ENCODE assay signal across 10 mouse cellular contexts in the genomic region with DNA sequence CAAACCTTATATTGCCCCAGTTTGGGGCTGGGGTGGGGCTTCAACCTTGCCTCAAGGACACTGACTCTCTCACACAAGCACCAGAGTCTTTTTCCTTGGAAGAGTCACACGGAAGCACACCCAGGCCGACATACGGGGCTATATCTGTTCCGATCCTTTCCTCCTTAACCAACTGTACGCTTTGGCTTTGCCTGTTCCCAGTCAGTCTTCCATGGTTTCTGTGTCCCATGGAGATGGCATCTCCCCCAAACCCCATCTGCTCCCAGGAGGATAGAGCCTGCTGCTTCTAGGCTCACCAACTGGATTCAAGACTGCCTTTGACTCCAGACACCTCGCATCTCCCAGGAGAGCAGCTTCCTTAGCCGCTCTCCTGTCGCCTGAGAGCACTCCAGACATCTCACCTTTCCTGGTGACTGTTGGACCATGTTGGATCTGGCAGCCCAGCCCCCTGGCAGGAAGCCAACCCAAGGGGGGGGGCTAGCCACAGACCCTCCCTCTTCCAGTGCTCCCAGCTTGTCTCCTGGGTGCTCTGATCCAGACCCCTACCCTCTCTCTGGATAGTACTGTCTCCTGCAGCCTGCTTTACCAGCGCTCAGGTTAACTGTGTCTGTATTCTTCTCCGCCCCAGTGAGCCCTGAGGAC. TPM values are rescaled to one million over a fixed set of nuclear protein-coding genes. Genes with fewer than 3 reads are reported as not detected.
DNase-seq lines count a peak whose midpoint lies in the region; ATAC-seq and TF ChIP-seq lines count a peak whose summit lies in the region.
"Had no signal": no experiment of that assay in that cellular context is flagged by ENCODE, and none has a peak within 500 bp of the region (broad histone marks: within the 10 kb centered on the region; RNA-seq: fewer than 3 reads in every experiment).

No protein-coding gene starts in this region.

- in situ Hi-C loops in ES-E14 (cut with MboI; ENCODE audit: low sequenced_read_pairs in 2 of 2, unreplicated experiment in 2 of 2): no loop called here

- H3K4me2 ChIP-seq in heart, embryonic 13.5 days: peak overlapping the region; percentile 93
- H3K4me2 ChIP-seq in limb, embryonic 13.5 days (replicated peaks): peak overlapping the region; percentile 97

- no peaks in the 10 kb centered on the region for H3K36me3 ChIP-seq in heart, embryonic 13.5 days
- no peaks in the 10 kb centered on the region for H3K36me3 ChIP-seq in ES-E14 (ENCODE audit: control insufficient read depth, insufficient read depth, low read length, poor library complexity, severe bottlenecking)
- no peaks in the 10 kb centered on the region for H3K36me3 ChIP-seq in forebrain, embryonic 10.5 days (replicated peaks)
- H3K36me3 ChIP-seq in limb, embryonic 13.5 days: no peaks in the 10 kb centered on the region

- ATAC-seq in heart, embryonic 13.5 days (ENCODE audit: extremely low read depth, insufficient number of reproducible peaks, low FRiP score, low TSS enrichment): no peak
- no peak for ATAC-seq in limb, embryonic 13.5 days (ENCODE audit: low FRiP score, low read depth)
- no peak for ATAC-seq in frontal cortex, adult (ENCODE audit: low TSS enrichment)

- no peaks in the 10 kb centered on the region for H3K9me3 ChIP-seq in heart, embryonic 13.5 days
- H3K9me3 ChIP-seq in ES-E14 (ENCODE audit: control insufficient read depth, insufficient read depth, low read depth, low read length): no peaks in the 10 kb centered on the region
- H3K9me3 ChIP-seq in forebrain, embryonic 10.5 days: no peaks in the 10 kb centered on the region
- no peaks in the 10 kb centered on the region for H3K9me3 ChIP-seq in limb, embryonic 13.5 days

- H3K27me3 ChIP-seq in heart, embryonic 13.5 days (replicated peaks): peaks cover 76% of the 10 kb centered on the region
- H3K27me3 ChIP-seq in forebrain, embryonic 10.5 days (ENCODE audit: poor library complexity, severe bottlenecking): peaks cover 94% of the 10 kb centered on the region
- peaks cover 83% of the 10 kb centered on the region for H3K27me3 ChIP-seq in limb, embryonic 13.5 days

- no peak overlapping the region for H3K9ac ChIP-seq in heart, embryonic 13.5 days
- no peak overlapping the region for H3K9ac ChIP-seq in ES-E14 (ENCODE audit: insufficient read depth, low read depth, low read length, poor library complexity, severe bottlenecking)
- H3K9ac ChIP-seq in limb, embryonic 13.5 days: no peak overlapping the region

- H3K4me1 ChIP-seq in heart, embryonic 13.5 days: peaks cover 7% of the 10 kb centered on the region; the same call in 1 of the 2 replicates
- peaks cover 0 to 10% of the 10 kb centered on the region in 2 experiments; a peak in 3 of 4 replicates for H3K4me1 ChIP-seq in ES-E14 (ENCODE audit: control insufficient read depth in 2 of 2, insufficient read depth in 2 of 2, low read length in 2 of 2, poor library complexity in 1 of 2)
- peaks cover 25% of the 10 kb centered on the region for H3K4me1 ChIP-seq in forebrain, embryonic 10.5 days
- peaks cover 15% of the 10 kb centered on the region for H3K4me1 ChIP-seq in limb, embryonic 13.5 days

- WGBS in heart, embryonic 13.5 days: 41% methylated on average over 10 of the region's 10 CpGs
- 55% methylated on average over 10 of the region's 10 CpGs for WGBS in forebrain, embryonic 10.5 days
- WGBS in limb, embryonic 13.5 days: 52% methylated on average over 10 of the region's 10 CpGs

- H3K27ac ChIP-seq in heart, embryonic 13.5 days (replicated peaks): no peak overlapping the region
- no peak overlapping the region for H3K27ac ChIP-seq in ES-E14 (ENCODE audit: insufficient read depth, low read depth, low read length, poor library complexity, severe bottlenecking)
- no peak overlapping the region for H3K27ac ChIP-seq in forebrain, embryonic 10.5 days
- H3K27ac ChIP-seq in limb, embryonic 13.5 days: no peak overlapping the region

- peak overlapping the region; percentile 68 for H3K4me3 ChIP-seq in heart, embryonic 13.5 days
- peak overlapping the region in 1 of 2 experiments; percentile 59; a peak in 1 of 4 replicates for H3K4me3 ChIP-seq in ES-E14 (ENCODE audit: insufficient read depth in 1 of 2, low read depth in 1 of 2, low read length in 2 of 2, poor library complexity in 1 of 2, severe bottlenecking in 1 of 2)
- H3K4me3 ChIP-seq in forebrain, embryonic 10.5 days: peak overlapping the region; percentile 63; the same call in 1 of the 2 replicates
- peak overlapping the region; percentile 67 for H3K4me3 ChIP-seq in limb, embryonic 13.5 days

- DNase-seq in heart, adult 9 months (ENCODE audit: low spot score in 2 of 2): no peak
- DNase-seq in ES-E14 (ENCODE audit: low read depth, low spot score): peak; percentile 21
- no peak for DNase-seq in forebrain, embryonic 10.5 days (ENCODE audit: extremely low spot score, low spot score)
- DNase-seq in gastrocnemius, adult 18-20 months (ENCODE audit: low spot score): no peak
- DNase-seq in thymus, adult 18-20 months: no peak
- DNase-seq: thymus, postnatal 36 days had no signal

TF ChIP-seq in ES-E14, 5 proteins besides CTCF, POLR2A, EP300 and RAD21:
- no peak for TF ChIP-seq MAFK (IDR thresholded peaks at IDR 0.05; ENCODE audit: insufficient read depth, low read depth, low read length)
- no peak for TF ChIP-seq CHD2 (IDR thresholded peaks at IDR 0.05; ENCODE audit: low read depth, low read length)
- no peak for TF ChIP-seq HCFC1 (IDR thresholded peaks at IDR 0.05; ENCODE audit: borderline replicate concordance, insufficient read depth, low read length)
- no peak for TF ChIP-seq ZNF384 (IDR thresholded peaks at IDR 0.05; ENCODE audit: low read depth, low read length)
- TF ChIP-seq ZC3H11A (IDR thresholded peaks at IDR 0.05; ENCODE audit: borderline replicate concordance, low read depth, low read length): no peak

RNA-seq across cellular contexts. Expression of gene Gbx2, which starts 38.2 kb away (rescaled TPM):
- 0.13 and 0.29 TPM in 2 replicates for polyA plus RNA-seq in heart, embryonic 13.5 days (2015; fragmentation: Nextera tagmentation; extraction: Ambion mirVana)
- total RNA-seq in ES-E14 (2012; rRNA removed): 25.8 and 27.9 TPM in 2 replicates
- 1.2 and 1.5 TPM in 2 replicates for polyA plus RNA-seq in forebrain, embryonic 10.5 days (2016; fragmentation: Nextera tagmentation; extraction: Ambion mirVana)
- polyA plus RNA-seq in limb, embryonic 13.5 days (2015; fragmentation: Nextera tagmentation; extraction: Ambion mirVana): 0.11 and 0.31 TPM in 2 replicates
- total RNA-seq in gastrocnemius, adult 18-20 months (2021): under 1 TPM; 0.24 to 0.68 TPM
- total RNA-seq: adrenal gland, postnatal 10 days had no signal

RNA-seq across cellular contexts. Expression of gene Asb18, which starts 45.3 kb away (rescaled TPM):
- polyA plus RNA-seq in heart, embryonic 13.5 days (2015; fragmentation: Nextera tagmentation; extraction: Ambion mirVana): 0.56 and 0.70 TPM in 2 replicates
- total RNA-seq in ES-E14 (2012; rRNA removed): not detected in 2 replicates
- not detected in 2 replicates for polyA plus RNA-seq in forebrain, embryonic 10.5 days (2016; fragmentation: Nextera tagmentation; extraction: Ambion mirVana)
- polyA plus RNA-seq in limb, embryonic 13.5 days (2015; fragmentation: Nextera tagmentation; extraction: Ambion mirVana): 0.10 and 0.13 TPM in 2 replicates
- total RNA-seq in gastrocnemius, adult 18-20 months (2021): 10 to 100 TPM; 30.5 to 36.9 TPM
